Comparison of ENCODE assay signal across 9 mouse cellular contexts in genomic region chr16:4602766-4603452, GRCm38 (mm10). TPM values are rescaled to one million over a fixed set of nuclear protein-coding genes. Genes with fewer than 3 reads are reported as not detected.
DNase-seq lines count a peak whose midpoint lies in the region; ATAC-seq lines count a peak whose summit lies in the region.
"Had no signal": no experiment of that assay in that cellular context is flagged by ENCODE, and none has a peak within 500 bp of the region (broad histone marks: within the 10 kb centered on the region; RNA-seq: fewer than 3 reads in every experiment).

No protein-coding gene starts in this region.

- WGBS in forebrain, embryonic 12.5 days = 41% methylated on average over 7 of the region's 7 CpGs
- WGBS in forebrain, embryonic 15.5 days = 43% methylated on average over 7 of the region's 7 CpGs
- 26% methylated on average over 7 of the region's 7 CpGs for WGBS in hindbrain, embryonic 16.5 days
- 56% methylated on average over 7 of the region's 7 CpGs for WGBS in liver, embryonic 15.5 days (ENCODE audit: insufficient replicate concordance)

- no peak for ATAC-seq in forebrain, embryonic 12.5 days (ENCODE audit: low FRiP score)
- no peak for ATAC-seq in forebrain, embryonic 15.5 days (replicated peaks)
- ATAC-seq in hindbrain, embryonic 16.5 days = no peak
- ATAC-seq in liver, embryonic 15.5 days (ENCODE audit: insufficient read depth) = no peak

- H3K27ac ChIP-seq in forebrain, embryonic 12.5 days = peak overlapping the region; percentile 57; the same call in 1 of the 2 replicates
- no peak overlapping the region for H3K27ac ChIP-seq in forebrain, embryonic 15.5 days (replicated peaks)
- no peak overlapping the region for H3K27ac ChIP-seq in hindbrain, embryonic 16.5 days (ENCODE audit: low read depth, low read length)
- peak overlapping the region; percentile 29; the same call in 1 of the 2 replicates for H3K27ac ChIP-seq in liver, embryonic 15.5 days (replicated peaks)

- H3K4me1 ChIP-seq in forebrain, embryonic 12.5 days = peaks cover 95% of the 10 kb centered on the region
- H3K4me1 ChIP-seq in forebrain, embryonic 15.5 days = peaks cover 55% of the 10 kb centered on the region
- H3K4me1 ChIP-seq in hindbrain, embryonic 16.5 days (ENCODE audit: control insufficient read depth, insufficient read depth, low read depth, low read length) = peaks cover 52% of the 10 kb centered on the region
- H3K4me1 ChIP-seq in liver, embryonic 15.5 days (replicated peaks) = peaks cover 75% of the 10 kb centered on the region

- no peaks in the 10 kb centered on the region for H3K9me3 ChIP-seq in forebrain, embryonic 12.5 days
- H3K9me3 ChIP-seq in forebrain, embryonic 15.5 days = no peaks in the 10 kb centered on the region
- H3K9me3 ChIP-seq in hindbrain, embryonic 16.5 days (ENCODE audit: control insufficient read depth, low read length) = no peaks in the 10 kb centered on the region
- no peaks in the 10 kb centered on the region for H3K9me3 ChIP-seq in liver, embryonic 15.5 days (replicated peaks)

- H3K4me2 ChIP-seq in forebrain, embryonic 12.5 days = no peak overlapping the region
- no peak overlapping the region for H3K4me2 ChIP-seq in forebrain, embryonic 15.5 days (replicated peaks)
- H3K4me2 ChIP-seq in hindbrain, embryonic 16.5 days (ENCODE audit: low read length) = no peak overlapping the region
- no peak overlapping the region for H3K4me2 ChIP-seq in liver, embryonic 15.5 days

- no peak overlapping the region for H3K4me3 ChIP-seq in forebrain, embryonic 12.5 days (replicated peaks)
- no peak overlapping the region for H3K4me3 ChIP-seq in forebrain, embryonic 15.5 days
- H3K4me3 ChIP-seq in hindbrain, embryonic 16.5 days (ENCODE audit: low read length) = no peak overlapping the region
- no peak overlapping the region for H3K4me3 ChIP-seq in liver, embryonic 15.5 days (replicated peaks)

- peak; percentile 79 for DNase-seq in Muller cell, postnatal 12 days (ENCODE audit: inconsistent ontology term)
- no peak for DNase-seq in left cerebral cortex, adult 11 months (ENCODE audit: low spot score)
- DNase-seq in spleen, adult 18-20 months = no peak
- no peak for DNase-seq in cerebellum, adult 11 months

- no peaks in the 10 kb centered on the region for H3K36me3 ChIP-seq in forebrain, embryonic 12.5 days (replicated peaks)
- H3K36me3 ChIP-seq in forebrain, embryonic 15.5 days = no peaks in the 10 kb centered on the region
- no peaks in the 10 kb centered on the region for H3K36me3 ChIP-seq in hindbrain, embryonic 16.5 days (ENCODE audit: control insufficient read depth, insufficient read depth, low read length)
- H3K36me3 ChIP-seq in liver, embryonic 15.5 days (replicated peaks) = no peaks in the 10 kb centered on the region

- H3K27me3 ChIP-seq in forebrain, embryonic 12.5 days = no peaks in the 10 kb centered on the region
- H3K27me3 ChIP-seq in forebrain, embryonic 15.5 days = no peaks in the 10 kb centered on the region
- H3K27me3 ChIP-seq in hindbrain, embryonic 16.5 days (replicated peaks; ENCODE audit: control insufficient read depth, insufficient read depth, low read length) = no peaks in the 10 kb centered on the region
- H3K27me3 ChIP-seq in liver, embryonic 15.5 days = peaks cover 2% of the 10 kb centered on the region; the same call in 1 of the 2 replicates
- H3K27me3 ChIP-seq: CH12.LX had no signal

- H3K9ac ChIP-seq in forebrain, embryonic 12.5 days = peak overlapping the region; percentile 48; the same call in 1 of the 2 replicates
- no peak overlapping the region for H3K9ac ChIP-seq in forebrain, embryonic 15.5 days (replicated peaks)
- H3K9ac ChIP-seq in hindbrain, embryonic 16.5 days (ENCODE audit: low read depth, low read length) = peak overlapping the region; percentile 17
- H3K9ac ChIP-seq in liver, embryonic 15.5 days = no peak overlapping the region

RNA-seq across cellular contexts. Expression of gene Glis2, which starts 8.4 kb away (rescaled TPM):
- polyA plus RNA-seq in forebrain, embryonic 12.5 days (2016; fragmentation: Nextera tagmentation; extraction: Ambion mirVana) = 22.0 and 26.6 TPM in 2 replicates
- polyA plus RNA-seq in forebrain, embryonic 15.5 days (2015; fragmentation: Nextera tagmentation; extraction: Ambion mirVana) = 11.0 and 14.6 TPM in 2 replicates
- polyA plus RNA-seq in hindbrain, embryonic 16.5 days (2015; fragmentation: Nextera tagmentation; extraction: Ambion mirVana) = 13.0 and 14.2 TPM in 2 replicates
- polyA plus RNA-seq in liver, embryonic 15.5 days (2015; fragmentation: Nextera tagmentation; extraction: Ambion mirVana) = 2.0 and 2.3 TPM in 2 replicates

RNA-seq across cellular contexts. Expression of gene Pam16, which starts 21.9 kb away (rescaled TPM):
- polyA plus RNA-seq in forebrain, embryonic 12.5 days (2016; fragmentation: Nextera tagmentation; extraction: Ambion mirVana) = 114 TPM in 2 replicates
- polyA plus RNA-seq in forebrain, embryonic 15.5 days (2015; fragmentation: Nextera tagmentation; extraction: Ambion mirVana) = 162 and 171 TPM in 2 replicates
- polyA plus RNA-seq in hindbrain, embryonic 16.5 days (2015; fragmentation: Nextera tagmentation; extraction: Ambion mirVana) = 139 and 150 TPM in 2 replicates
- 41.1 and 53.2 TPM in 2 replicates for polyA plus RNA-seq in liver, embryonic 15.5 days (2015; fragmentation: Nextera tagmentation; extraction: Ambion mirVana)

RNA-seq across cellular contexts. Expression of gene Vasn, which starts 36.8 kb away (rescaled TPM):
- 5.2 and 6.8 TPM in 2 replicates for polyA plus RNA-seq in forebrain, embryonic 12.5 days (2016; fragmentation: Nextera tagmentation; extraction: Ambion mirVana)
- polyA plus RNA-seq in forebrain, embryonic 15.5 days (2015; fragmentation: Nextera tagmentation; extraction: Ambion mirVana) = 3.0 and 3.6 TPM in 2 replicates
- polyA plus RNA-seq in hindbrain, embryonic 16.5 days (2015; fragmentation: Nextera tagmentation; extraction: Ambion mirVana) = 6.0 and 7.0 TPM in 2 replicates
- polyA plus RNA-seq in liver, embryonic 15.5 days (2015; fragmentation: Nextera tagmentation; extraction: Ambion mirVana) = 2.4 and 2.8 TPM in 2 replicates

RNA-seq across cellular contexts. Expression of gene Dnaja3, which starts 36.9 kb away (rescaled TPM):
- polyA plus RNA-seq in forebrain, embryonic 12.5 days (2016; fragmentation: Nextera tagmentation; extraction: Ambion mirVana) = 51.4 and 58.0 TPM in 2 replicates
- polyA plus RNA-seq in forebrain, embryonic 15.5 days (2015; fragmentation: Nextera tagmentation; extraction: Ambion mirVana) = 55.8 and 58.0 TPM in 2 replicates
- polyA plus RNA-seq in hindbrain, embryonic 16.5 days (2015; fragmentation: Nextera tagmentation; extraction: Ambion mirVana) = 70.6 and 71.9 TPM in 2 replicates
- polyA plus RNA-seq in liver, embryonic 15.5 days (2015; fragmentation: Nextera tagmentation; extraction: Ambion mirVana) = 45.7 and 50.1 TPM in 2 replicates

RNA-seq across cellular contexts. Expression of gene Tfap4, which starts 43.3 kb away (rescaled TPM):
- polyA plus RNA-seq in forebrain, embryonic 12.5 days (2016; fragmentation: Nextera tagmentation; extraction: Ambion mirVana) = 20.9 and 22.6 TPM in 2 replicates
- 14.3 and 15.2 TPM in 2 replicates for polyA plus RNA-seq in forebrain, embryonic 15.5 days (2015; fragmentation: Nextera tagmentation; extraction: Ambion mirVana)
- 8.5 and 10.6 TPM in 2 replicates for polyA plus RNA-seq in hindbrain, embryonic 16.5 days (2015; fragmentation: Nextera tagmentation; extraction: Ambion mirVana)
- polyA plus RNA-seq in liver, embryonic 15.5 days (2015; fragmentation: Nextera tagmentation; extraction: Ambion mirVana) = 5.6 and 6.4 TPM in 2 replicates

Comparison
In these comparisons a context has a peak if more than half of its experiments do, and no peak if none do; other contexts are left out.
1. H3K27ac ChIP-seq: peak in forebrain, embryonic 12.5 days (single experiment) and liver, embryonic 15.5 days (single experiment); none in forebrain, embryonic 15.5 days (single experiment) and hindbrain, embryonic 16.5 days (single experiment).
2. H3K9ac ChIP-seq: peak in forebrain, embryonic 12.5 days (single experiment) and hindbrain, embryonic 16.5 days (single experiment); none in forebrain, embryonic 15.5 days (single experiment) and liver, embryonic 15.5 days (single experiment).